Mouse (Mus musculus) heart, embryonic 12.5 days (tissue): ENCODE data around the gene Smg1. TPM values are rescaled to one million over a fixed set of nuclear protein-coding genes. Genes with fewer than 3 reads are reported as not detected.
A peak's percentile ranks its signal among the peaks of the same experiment; 100 is the strongest.

Experiments
- ATAC-seq: fragments of 200-750 bp; cut with Nextera tagmentation; 2 replicates; pipeline ENCODE4 v1.8.0; 2017; ENCODE audit warnings: moderate TSS enrichment, moderate library complexity; ENCODE audit not compliant: insufficient number of reproducible peaks, low FRiP score
- H3K27ac ChIP-seq: fragments of 300-500 bp; sonication (generic); 2 replicates; pipeline ENCODE4 v1.5.1; 2016; ENCODE audit warnings: mild to moderate bottlenecking, moderate library complexity; ENCODE audit not compliant: poor library complexity, severe bottlenecking
- H3K27me3 ChIP-seq: fragments of 300-500 bp; sonication (generic); replicated peaks from 2 replicates; pipeline ENCODE4 v1.6.1; 2016; ENCODE audit warnings: mild to moderate bottlenecking, moderate library complexity
- H3K36me3 ChIP-seq: fragments of 300-500 bp; sonication (generic); 2 replicates; pipeline ENCODE4 v1.6.1; 2016; ENCODE audit warnings: mild to moderate bottlenecking, moderate library complexity
- H3K4me1 ChIP-seq: fragments of 300-500 bp; sonication (generic); replicated peaks from 2 replicates; pipeline ENCODE4 v1.6.1; 2016; ENCODE audit warnings: mild to moderate bottlenecking
- H3K4me2 ChIP-seq: fragments of 300-500 bp; sonication (generic); 2 replicates; pipeline ENCODE4 v1.6.1; 2016; ENCODE audit warnings: mild to moderate bottlenecking, moderate library complexity
- H3K4me3 ChIP-seq: fragments of 300-500 bp; sonication (generic); 2 replicates; pipeline ENCODE4 v1.5.1; 2016; ENCODE audit warnings: mild to moderate bottlenecking
- H3K9ac ChIP-seq: fragments of 300-500 bp; sonication (generic); 2 replicates; pipeline ENCODE4 v1.6.1; 2016; ENCODE audit warnings: mild to moderate bottlenecking, moderate library complexity
- H3K9me3 ChIP-seq: fragments of 300-500 bp; sonication (generic); replicated peaks from 2 replicates; pipeline ENCODE4 v1.6.1; 2016; ENCODE audit warnings: mild to moderate bottlenecking, moderate library complexity
- WGBS: fragments of 180-500 bp; shearing (Covaris S2); methylation state at CpG from one replicate; pipeline ENCODE4 v1.1.7; 2016; 5-methylcytosine and 5-hydroxymethylcytosine counted together
- polyA plus RNA-seq: library from polyadenylated mRNA; unstranded; fragments of >200 nt; fragmentation: Nextera tagmentation; extraction: Ambion mirVana; gene quantifications from 2 replicates; pipeline ENCODE4 v1.2.1, GENCODE M21; 2016

Gene Smg1
- polyA plus RNA-seq, 1 experiment from 2014 or later: 15.0 TPM

DNA sequence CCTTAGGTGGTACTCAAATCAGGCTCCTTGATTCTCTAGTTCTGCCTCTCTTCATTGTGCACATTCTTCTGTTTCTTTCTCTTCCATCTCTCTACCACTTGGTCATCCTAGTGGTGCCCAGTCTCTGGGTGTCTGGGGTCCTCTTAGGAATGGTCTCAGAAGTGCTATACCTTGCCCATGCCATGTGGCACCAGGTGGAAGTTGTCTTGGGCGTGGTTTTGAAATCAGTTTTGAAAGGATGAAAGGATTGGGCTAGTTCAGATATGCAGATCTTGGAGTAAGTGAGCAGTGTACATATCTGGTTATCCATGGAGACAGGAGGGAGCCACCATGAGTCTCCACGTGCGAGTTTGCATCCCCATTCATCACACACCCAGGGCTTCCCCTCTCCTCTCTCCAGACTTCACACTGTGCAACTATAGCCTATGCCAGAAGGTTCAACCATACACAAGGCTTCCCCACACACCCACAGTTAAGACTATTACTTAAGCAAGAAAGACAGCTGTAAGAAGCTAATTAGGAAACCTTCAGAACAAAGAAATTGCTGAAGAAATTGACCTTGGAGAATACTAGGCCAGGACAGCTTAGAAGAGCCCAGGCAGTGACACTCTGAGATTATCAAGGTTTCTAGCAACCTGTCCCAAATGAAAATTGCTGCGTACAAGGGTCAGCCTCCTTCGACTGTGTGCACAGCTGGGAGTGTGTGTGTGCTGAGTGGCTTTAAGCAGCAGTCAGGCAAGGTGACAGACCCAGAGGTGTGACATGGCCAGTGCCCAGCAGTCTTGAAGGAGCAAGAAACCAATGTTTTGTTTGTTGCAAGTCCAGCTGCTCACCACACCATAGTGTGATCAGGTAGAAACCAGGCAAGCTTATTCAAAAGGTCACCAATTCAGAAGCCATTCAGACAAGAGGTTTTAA is 139.7 kb downstream of the Smg1 start:
- Histone ChIP-seq H3K4me2 (no peak overlapping the region), H3K9me3 (no peaks in the 10 kb centered on the region), H3K4me3 (no peak overlapping the region), H3K36me3 (peaks cover 45% of the 10 kb centered on the region), H3K4me1 (peaks cover 19% of the 10 kb centered on the region), H3K27ac (no peak overlapping the region), H3K9ac (no peak overlapping the region), H3K27me3 (no peaks in the 10 kb centered on the region)
- 43% methylated on average over 5 of the region's 5 CpGs for WGBS
- ATAC-seq: no peak

GRCm38 (mm10) chr7:118102678-118103461 is 140.6 kb downstream of the Smg1 start:
- Histone ChIP-seq H3K9ac (no peak overlapping the region), H3K4me3 (no peak overlapping the region), H3K27ac (no peak overlapping the region), H3K36me3 (peaks cover 37% of the 10 kb centered on the region), H3K4me2 (no peak overlapping the region), H3K27me3 (no peaks in the 10 kb centered on the region), H3K4me1 (peaks cover 18% of the 10 kb centered on the region), H3K9me3 (no peaks in the 10 kb centered on the region)
- 0 out of 2 replicates have a peak, but pooled peaks have one; percentile 7 for ATAC-seq
- 35% methylated on average over 4 of the region's 4 CpGs for WGBS

DNA sequence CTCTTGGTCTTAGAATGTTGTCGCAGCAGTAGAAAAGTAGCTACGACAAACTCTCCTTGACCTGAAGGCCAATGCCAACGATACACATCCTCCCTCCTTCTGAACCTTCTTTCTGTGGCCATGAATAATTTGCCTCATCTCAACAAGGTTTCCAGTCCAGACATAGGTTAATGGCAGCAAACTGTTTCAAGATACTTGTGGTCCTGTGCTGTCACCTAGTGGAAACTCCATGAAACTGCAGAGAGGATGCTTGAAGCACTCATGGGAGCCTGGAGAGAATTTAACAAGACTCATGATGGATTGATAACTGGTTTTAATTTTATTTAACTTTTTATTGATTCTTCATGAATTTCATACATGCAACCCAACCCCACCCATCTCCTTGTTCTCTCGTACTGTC is 141.2 kb downstream of the Smg1 start:
- 43% methylated on average over 4 of the region's 4 CpGs for WGBS

DNA sequence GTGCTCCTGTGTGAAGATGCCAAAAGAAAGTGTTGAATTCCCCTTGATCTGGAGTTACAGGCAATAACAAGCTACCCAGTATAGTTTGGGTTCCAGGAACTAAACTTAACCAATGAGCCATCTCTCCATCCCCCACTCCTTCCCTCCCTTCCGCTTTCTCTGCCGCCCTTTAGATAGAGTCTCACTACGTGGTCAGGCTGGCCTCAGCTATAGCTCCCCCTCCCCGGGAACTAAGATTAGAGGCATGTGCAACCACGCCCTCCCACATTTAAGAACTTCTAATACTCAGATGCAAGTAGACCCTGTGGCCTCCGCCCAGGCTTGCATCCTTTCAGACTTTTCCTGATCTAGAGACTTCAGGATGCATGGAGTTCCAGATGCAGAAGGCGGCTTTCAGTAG is 145.9 kb downstream of the Smg1 start:
- 45% methylated on average over 7 of the region's 7 CpGs for WGBS

More for the DNA sequence above, 141.2 kb downstream of the Smg1 start:
- Histone ChIP-seq H3K4me1 (peaks cover 18% of the 10 kb centered on the region), H3K4me3 (no peak overlapping the region), H3K36me3 (peaks cover 31% of the 10 kb centered on the region), H3K4me2 (no peak overlapping the region), H3K27me3 (no peaks in the 10 kb centered on the region), H3K9ac (no peak overlapping the region), H3K9me3 (no peaks in the 10 kb centered on the region), H3K27ac (no peak overlapping the region)
- no peak for ATAC-seq

More for the DNA sequence above, 145.9 kb downstream of the Smg1 start:
- Histone ChIP-seq H3K9me3 (no peaks in the 10 kb centered on the region), H3K4me2 (no peak overlapping the region), H3K4me3 (no peak overlapping the region), H3K4me1 (peaks cover 10% of the 10 kb centered on the region), H3K27ac (no peak overlapping the region), H3K9ac (no peak overlapping the region), H3K36me3 (no peaks in the 10 kb centered on the region), H3K27me3 (no peaks in the 10 kb centered on the region)
- no peak for ATAC-seq

Other genes with a start within 250 kb of the Smg1 start
- 403 and 415 TPM in 2 replicates for gene Rps15a, start 127.5 kb downstream of the Smg1 start, polyA plus RNA-seq
- gene Arl6ip1, start 114.0 kb downstream of the Smg1 start, polyA plus RNA-seq: 369 and 385 TPM in 2 replicates
- gene Syt17, start 204.6 kb upstream of the Smg1 start, polyA plus RNA-seq: 1.2 and 1.4 TPM in 2 replicates
- gene Itpripl2, start 248.3 kb upstream of the Smg1 start, polyA plus RNA-seq: 3.7 and 4.1 TPM in 2 replicates